Mouse (Mus musculus): Measurements from ENCODE around the gene Nodal.

DNA sequence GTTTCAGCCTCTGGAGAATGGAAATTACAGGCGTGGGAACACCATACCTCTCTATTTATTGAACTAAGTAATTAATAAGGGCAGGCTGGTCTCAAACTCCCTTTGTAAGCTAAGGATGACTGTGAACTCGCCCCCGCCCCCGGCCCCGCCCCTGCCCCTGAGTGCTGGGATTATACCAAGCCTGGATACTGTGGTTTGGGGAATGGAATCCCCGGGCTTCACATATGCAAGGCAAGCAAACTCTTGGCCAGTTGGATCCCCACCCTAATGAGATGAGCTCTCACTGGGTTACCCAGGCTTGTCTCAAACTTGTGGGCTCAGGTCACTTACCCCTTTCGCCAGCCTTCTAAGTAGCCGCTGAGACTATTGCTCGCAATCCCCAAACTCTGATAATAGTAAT is 7.6 kb upstream of the Nodal start:
- TF ChIP-seq CTCF (IDR thresholded peaks at IDR 0.05; ENCODE audit: borderline replicate concordance, insufficient read depth, low read depth, low read length), result no peak
- TF ChIP-seq POLR2A (IDR thresholded peaks at IDR 0.05; ENCODE audit: borderline replicate concordance, insufficient read depth, low read length), result no peak
